Mouse (Mus musculus) lung, adult 2 months (tissue): ENCODE measurements at regions not wholly inside any gene's neighbourhood (a gene's known extent, or its start where the extent isn't known, plus 50 kb on each side); places are given as distances from the start of the nearest gene placed in this dataset.

Source experiments
- CTCF ChIP-seq: fragments of 200-500 bp; IDR thresholded peaks from 2 replicates; pipeline ENCODE4 v1.5.1; 2011; ENCODE audit warnings: mild to moderate bottlenecking, low read length, control low read depth; ENCODE audit not compliant: insufficient read depth
- POLR2A ChIP-seq: fragments of 200-500 bp; IDR thresholded peaks from 2 replicates; pipeline ENCODE4 v1.6.1; 2011; ENCODE audit warnings: low read depth, mild to moderate bottlenecking, control low read depth, low read length, borderline replicate concordance; ENCODE audit errors: extremely low read depth

GRCm38 (mm10) chr14:46604886-46605531 lies 155.3 kb upstream of the Cdkn3 start:
- TF ChIP-seq CTCF (no peak), POLR2A (no peak)
